Mouse (Mus musculus) lung, embryonic 15.5 days (tissue): ENCODE results near the gene 4930415O20Rik. TPM values are rescaled to one million over a fixed set of nuclear protein-coding genes. Genes with fewer than 3 reads are reported as not detected.

Experiments
- ATAC-seq: fragments of 200-750 bp; cut with Nextera tagmentation; 2 replicates; pipeline ENCODE4 v1.8.0; 2017; ENCODE audit warnings: moderate number of reproducible peaks, borderline replicate concordance; ENCODE audit not compliant: low FRiP score, low TSS enrichment; ENCODE audit errors: extremely low read depth
- H3K27ac ChIP-seq: fragments of 300-500 bp; sonication (generic); 2 replicates; pipeline ENCODE4 v1.5.1; 2015; ENCODE audit warnings: moderate library complexity, mild to moderate bottlenecking, inconsistent platforms
- H3K27me3 ChIP-seq: fragments of 300-500 bp; sonication (generic); 2 replicates; pipeline ENCODE4 v1.6.1; 2015; ENCODE audit warnings: inconsistent platforms
- H3K36me3 ChIP-seq: fragments of 300-500 bp; sonication (generic); 2 replicates; pipeline ENCODE4 v1.6.1; 2015; ENCODE audit warnings: inconsistent platforms
- H3K4me1 ChIP-seq: fragments of 300-500 bp; sonication (generic); 2 replicates; pipeline ENCODE4 v1.6.1; 2015; ENCODE audit warnings: inconsistent platforms
- H3K4me2 ChIP-seq: fragments of 300-500 bp; sonication (generic); 2 replicates; pipeline ENCODE4 v1.6.1; 2015; ENCODE audit warnings: inconsistent platforms, mild to moderate bottlenecking, moderate library complexity
- H3K4me3 ChIP-seq: fragments of 300-500 bp; sonication (generic); 2 replicates; pipeline ENCODE4 v1.5.1; 2015; ENCODE audit warnings: mild to moderate bottlenecking, inconsistent platforms
- H3K9ac ChIP-seq: fragments of 300-500 bp; sonication (generic); 2 replicates; pipeline ENCODE4 v1.6.1; 2015; ENCODE audit warnings: inconsistent platforms
- H3K9me3 ChIP-seq: fragments of 300-500 bp; sonication (generic); 2 replicates; pipeline ENCODE4 v1.6.1; 2016; ENCODE audit warnings: inconsistent platforms
- WGBS: fragments of 180-500 bp; shearing (Covaris S2); methylation state at CpG from one replicate; pipeline ENCODE4 v1.1.7; 2015; 5-methylcytosine and 5-hydroxymethylcytosine counted together
- polyA plus RNA-seq: library from polyadenylated mRNA; unstranded; fragments of >200 nt; fragmentation: Nextera tagmentation; extraction: Ambion mirVana; gene quantifications from 2 replicates; pipeline ENCODE4 v1.2.1, GENCODE M21; 2015

4930415O20Rik gene
- polyA plus RNA-seq = not detected in 2 replicates

- H3K36me3 ChIP-seq = no peaks in the 10 kb centered on the region
- H3K4me1 ChIP-seq = peaks cover 12% of the 10 kb centered on the region
- 72% methylated on average over 10 of the region's 10 CpGs for WGBS
- no peak within 1 kb of the TSS for H3K4me2 ChIP-seq
- no peak within 1 kb of the TSS for H3K4me3 ChIP-seq
- H3K9ac ChIP-seq = no peak within 1 kb of the TSS
- H3K27me3 ChIP-seq = no peaks in the 10 kb centered on the region
- ATAC-seq = no peak
- H3K9me3 ChIP-seq = no peaks in the 10 kb centered on the region
- no peak within 1 kb of the TSS for H3K27ac ChIP-seq
Observed at GRCm38 (mm10) chr15:98570873-98571538, at the start of gene 4930415O20Rik, which contains the start of gene Ccnt1. Gene 4930415O20Rik, plus strand, starts transcription at chr15:98571004. Gene Ccnt1, minus strand, starts transcription at chr15:98570923.

GRCm38 (mm10) chr15:98521245-98521644, 49.6 kb upstream of the 4930415O20Rik start:
- WGBS = 91% methylated on average over 3 of the region's 3 CpGs
- no peak for ATAC-seq
- peaks cover 73% of the 10 kb centered on the region for H3K36me3 ChIP-seq

GRCm38 (mm10) chr15:98526057-98526456, 44.7 kb upstream of the 4930415O20Rik start:
- Histone ChIP-seq H3K9ac (no peak overlapping the region), H3K27ac (no peak overlapping the region), H3K4me3 (no peak overlapping the region), H3K27me3 (no peaks in the 10 kb centered on the region), H3K9me3 (no peaks in the 10 kb centered on the region), H3K4me1 (no peaks in the 10 kb centered on the region), H3K36me3 (peaks cover 85% of the 10 kb centered on the region), H3K4me2 (no peak overlapping the region)
- 70% methylated on average over 5 of the region's 5 CpGs for WGBS
- ATAC-seq = no peak

More at GRCm38 (mm10) chr15:98521245-98521644, 49.6 kb upstream of the 4930415O20Rik start:
- H3K4me3 ChIP-seq = no peak overlapping the region
- no peaks in the 10 kb centered on the region for H3K4me1 ChIP-seq
- no peak overlapping the region for H3K27ac ChIP-seq
- no peak overlapping the region for H3K9ac ChIP-seq
- H3K27me3 ChIP-seq = no peaks in the 10 kb centered on the region
- no peaks in the 10 kb centered on the region for H3K9me3 ChIP-seq
- no peak overlapping the region for H3K4me2 ChIP-seq

- H3K36me3 ChIP-seq = peaks cover 79% of the 10 kb centered on the region
- ATAC-seq = no peak
- no peaks in the 10 kb centered on the region for H3K27me3 ChIP-seq
- H3K4me3 ChIP-seq = no peak overlapping the region
- WGBS = 93% methylated on average over 5 of the region's 5 CpGs
- H3K4me1 ChIP-seq = peaks cover 5% of the 10 kb centered on the region
- no peak overlapping the region for H3K4me2 ChIP-seq
- H3K9ac ChIP-seq = no peak overlapping the region
- H3K9me3 ChIP-seq = no peaks in the 10 kb centered on the region
- no peak overlapping the region for H3K27ac ChIP-seq
Observed at GRCm38 (mm10) chr15:98527056-98527771, 43.6 kb upstream of the 4930415O20Rik start.

GRCm38 (mm10) chr15:98528066-98528563, 42.7 kb upstream of the 4930415O20Rik start:
- Histone ChIP-seq H3K27me3 (no peaks in the 10 kb centered on the region), H3K27ac (no peak overlapping the region), H3K9me3 (no peaks in the 10 kb centered on the region), H3K36me3 (peaks cover 70% of the 10 kb centered on the region), H3K9ac (no peak overlapping the region), H3K4me3 (no peak overlapping the region), H3K4me1 (peaks cover 12% of the 10 kb centered on the region), H3K4me2 (no peak overlapping the region)
- 85% methylated on average over 5 of the region's 5 CpGs for WGBS
- ATAC-seq = no peak

GRCm38 (mm10) chr15:98532281-98532680, 38.5 kb upstream of the 4930415O20Rik start:
- WGBS = 17% methylated on average over 5 of the region's 5 CpGs
- Histone ChIP-seq H3K9me3 (no peaks in the 10 kb centered on the region), H3K4me3 (peak overlapping the region; percentile 91), H3K27ac (no peak overlapping the region), H3K27me3 (no peaks in the 10 kb centered on the region), H3K4me1 (peaks cover 12% of the 10 kb centered on the region), H3K9ac (peak overlapping the region; percentile 82), H3K36me3 (peaks cover 33% of the 10 kb centered on the region), H3K4me2 (peak overlapping the region; percentile 65)
- no peak for ATAC-seq

GRCm38 (mm10) chr15:98533035-98533531, 37.7 kb upstream of the 4930415O20Rik start:
- ATAC-seq = no peak
- Histone ChIP-seq H3K4me1 (peaks cover 12% of the 10 kb centered on the region), H3K9me3 (no peaks in the 10 kb centered on the region), H3K27me3 (no peaks in the 10 kb centered on the region), H3K9ac (peak overlapping the region; percentile 82), H3K4me2 (peak overlapping the region; percentile 65), H3K36me3 (peaks cover 25% of the 10 kb centered on the region), H3K4me3 (peak overlapping the region; percentile 91), H3K27ac (peak overlapping the region; percentile 98)
- WGBS = under 1% methylated on average over 18 of the region's 18 CpGs

- Histone ChIP-seq H3K9ac (peak within 1 kb of the TSS; percentile 82), H3K9me3 (no peaks in the 10 kb centered on the region), H3K4me2 (peak within 1 kb of the TSS; percentile 68), H3K27ac (peak within 1 kb of the TSS; percentile 98), H3K4me1 (peaks cover 12% of the 10 kb centered on the region), H3K4me3 (peak within 1 kb of the TSS; percentile 91), H3K36me3 (peaks cover 20% of the 10 kb centered on the region), H3K27me3 (no peaks in the 10 kb centered on the region)
- WGBS = under 1% methylated on average over 68 of the region's 70 CpGs
- ATAC-seq = peak; percentile 100
Observed at GRCm38 (mm10) chr15:98533881-98534627, 36.8 kb upstream of the 4930415O20Rik start, which contains the start of gene Kansl2. Gene Kansl2, minus strand, starts transcription at chr15:98534264.

GRCm38 (mm10) chr15:98535921-98536320, 34.9 kb upstream of the 4930415O20Rik start:
- Histone ChIP-seq H3K9me3 (no peaks in the 10 kb centered on the region), H3K4me1 (peaks cover 12% of the 10 kb centered on the region), H3K27me3 (no peaks in the 10 kb centered on the region), H3K4me3 (no peak overlapping the region), H3K4me2 (no peak overlapping the region), H3K36me3 (peaks cover 17% of the 10 kb centered on the region), H3K27ac (no peak overlapping the region), H3K9ac (no peak overlapping the region)
- ATAC-seq = no peak
- 81% methylated on average over 4 of the region's 4 CpGs for WGBS

- Histone ChIP-seq H3K9ac (no peak overlapping the region), H3K4me3 (no peak overlapping the region), H3K27ac (no peak overlapping the region), H3K36me3 (peaks cover 19% of the 10 kb centered on the region), H3K27me3 (no peaks in the 10 kb centered on the region), H3K4me2 (no peak overlapping the region), H3K4me1 (peaks cover 9% of the 10 kb centered on the region), H3K9me3 (no peaks in the 10 kb centered on the region)
- 82% methylated on average over 8 of the region's 8 CpGs for WGBS
- ATAC-seq = no peak
Observed at GRCm38 (mm10) chr15:98536828-98537510, 33.8 kb upstream of the 4930415O20Rik start.

- no peak overlapping the region for H3K9ac ChIP-seq
- 73% methylated on average over 4 of the region's 4 CpGs for WGBS
- H3K27ac ChIP-seq = no peak overlapping the region
- H3K4me2 ChIP-seq = no peak overlapping the region
- no peak overlapping the region for H3K4me3 ChIP-seq
- H3K9me3 ChIP-seq = no peaks in the 10 kb centered on the region
- no peaks in the 10 kb centered on the region for H3K4me1 ChIP-seq
- no peak for ATAC-seq
- peaks cover 26% of the 10 kb centered on the region for H3K36me3 ChIP-seq
- H3K27me3 ChIP-seq = no peaks in the 10 kb centered on the region
Observed at GRCm38 (mm10) chr15:98537923-98538322, 32.9 kb upstream of the 4930415O20Rik start.
